Mouse (Mus musculus) neural tube, embryonic 14.5 days (tissue): ENCODE measurements at regions not wholly inside any gene's neighbourhood (a gene's known extent, or its start where the extent isn't known, plus 50 kb on each side); places are given as distances from the start of the nearest gene placed in this dataset.
"Not testable (repeated sequence)": the region's sequence is repeated elsewhere in the genome, so short reads cannot be mapped to it uniquely, and the experiment has no call there.

Source experiments
- ATAC-seq: fragments of 200-750 bp; cut with Nextera tagmentation; 2 replicates; pipeline ENCODE4 v1.8.0; 2017; ENCODE audit warnings: low read depth, mild to moderate bottlenecking, moderate TSS enrichment, moderate library complexity
- H3K27ac ChIP-seq: fragments of 300-500 bp; sonication (generic); 2 replicates; pipeline ENCODE4 v1.5.1; 2014; ENCODE audit warnings: low read depth, mild to moderate bottlenecking, control low read depth, low read length, moderate library complexity, mixed read lengths
- H3K27me3 ChIP-seq: fragments of 300-500 bp; sonication (generic); 2 replicates; pipeline ENCODE4 v1.6.1; 2014; ENCODE audit warnings: low read length; ENCODE audit not compliant: control insufficient read depth, insufficient read depth
- H3K36me3 ChIP-seq: fragments of 300-500 bp; sonication (generic); 2 replicates; pipeline ENCODE4 v1.6.1; 2014; ENCODE audit warnings: low read length, mixed read lengths; ENCODE audit not compliant: control insufficient read depth, insufficient read depth
- H3K4me1 ChIP-seq: fragments of 300-500 bp; sonication (generic); 2 replicates; pipeline ENCODE4 v1.6.1; 2014; ENCODE audit warnings: low read length; ENCODE audit not compliant: control insufficient read depth, insufficient read depth
- H3K4me2 ChIP-seq: fragments of 300-500 bp; sonication (generic); 2 replicates; pipeline ENCODE4 v1.6.1; 2014; ENCODE audit warnings: mild to moderate bottlenecking, low read depth, low read length, control low read depth
- H3K4me3 ChIP-seq: fragments of 300-500 bp; sonication (generic); 2 replicates; pipeline ENCODE4 v1.5.1; 2014; ENCODE audit warnings: low read depth, low read length, control low read depth, mixed read lengths
- H3K9ac ChIP-seq: fragments of 300-500 bp; sonication (generic); replicated peaks from 2 replicates; pipeline ENCODE4 v1.6.1; 2014; ENCODE audit warnings: low read depth, mild to moderate bottlenecking, control low read depth, low read length, mixed read lengths
- H3K9me3 ChIP-seq: fragments of 300-500 bp; sonication (generic); 2 replicates; pipeline ENCODE4 v1.6.1; 2016; ENCODE audit warnings: low read length; ENCODE audit not compliant: control insufficient read depth
- WGBS: fragments of 180-500 bp; shearing (Covaris S2); extraction: QIAGEN DNeasy Blood & Tissue Kit; methylation state at CpG from one replicate; pipeline ENCODE4 v1.1.7; 2014; 5-methylcytosine and 5-hydroxymethylcytosine counted together

DNA sequence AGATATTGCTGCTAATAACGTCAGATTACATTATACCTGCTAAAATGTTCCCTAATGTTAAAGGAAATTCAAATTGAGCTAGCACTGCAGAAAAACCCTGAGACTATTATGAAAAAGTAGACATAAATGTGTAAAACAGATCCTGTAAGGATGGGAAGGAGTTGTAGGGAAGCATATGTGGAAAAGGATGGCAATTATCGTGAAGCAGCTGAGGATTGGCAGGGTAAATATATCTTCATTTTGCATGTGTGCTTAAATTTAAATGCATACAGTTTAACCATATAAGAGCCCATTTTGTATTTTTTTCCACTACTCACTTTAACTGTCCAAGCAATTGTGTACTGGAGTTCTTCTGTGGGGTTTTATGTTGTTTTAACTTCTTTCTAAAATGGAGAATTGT lies 1751.9 kb downstream of the Cntnap5b start:
- 89% methylated on average over 2 of the region's 2 CpGs for WGBS
- H3K4me1 ChIP-seq: no peaks in the 10 kb centered on the region
- H3K9me3 ChIP-seq: no peaks in the 10 kb centered on the region
- ATAC-seq: no peak
- no peaks in the 10 kb centered on the region for H3K36me3 ChIP-seq
- no peak overlapping the region for H3K4me2 ChIP-seq
- H3K9ac ChIP-seq: no peak overlapping the region
- no peak overlapping the region for H3K27ac ChIP-seq
- H3K27me3 ChIP-seq: no peaks in the 10 kb centered on the region
- H3K4me3 ChIP-seq: no peak overlapping the region

DNA sequence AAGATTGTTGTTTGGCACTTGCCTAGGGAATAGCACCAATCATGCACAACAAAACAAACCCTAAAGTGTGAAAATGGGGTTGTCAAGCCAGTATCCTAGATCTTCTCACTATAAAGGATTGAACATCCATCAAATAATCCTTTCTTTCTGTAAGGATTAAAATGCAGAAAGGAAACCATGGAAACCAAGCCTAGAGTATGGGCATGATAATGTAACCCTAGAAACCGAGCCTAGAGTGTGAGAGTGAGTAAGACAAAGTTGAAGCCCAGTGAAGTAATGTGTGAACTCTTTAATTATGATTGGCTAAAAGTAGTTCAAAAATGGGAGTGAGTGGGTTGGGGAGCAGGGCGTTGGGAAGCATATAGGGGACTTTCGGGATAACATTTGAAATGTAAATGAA lies 1757.4 kb downstream of the Cntnap5b start:
- Histone ChIP-seq H3K36me3 (no peaks in the 10 kb centered on the region), H3K27me3 (no peaks in the 10 kb centered on the region), H3K27ac (no peak overlapping the region), H3K4me3 (no peak overlapping the region), H3K4me1 (no peaks in the 10 kb centered on the region), H3K9ac (no peak overlapping the region), H3K4me2 (no peak overlapping the region), H3K9me3 (no peaks in the 10 kb centered on the region)
- no peak for ATAC-seq
- 74% methylated on average over 3 of the region's 3 CpGs for WGBS

DNA sequence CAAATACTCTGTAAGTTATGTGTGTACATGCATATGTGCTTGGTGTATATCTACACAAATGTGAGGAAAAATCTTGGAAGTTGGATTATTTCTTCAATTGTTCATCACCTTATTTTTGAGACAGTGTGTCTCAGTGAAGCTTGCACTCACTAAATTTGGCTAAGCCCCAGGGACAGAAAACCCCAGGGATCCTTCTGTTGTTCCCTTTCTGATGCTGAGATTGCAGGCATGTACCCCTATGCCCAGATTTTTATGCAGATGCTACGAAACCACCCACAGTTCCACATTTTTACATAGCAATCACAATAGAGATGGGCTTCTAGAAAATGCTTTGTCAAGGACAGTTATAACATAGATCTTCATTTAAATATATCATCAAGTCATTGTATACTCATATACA lies 1799.7 kb downstream of the Cntnap5b start:
- no peaks in the 10 kb centered on the region for H3K36me3 ChIP-seq
- H3K4me2 ChIP-seq: no peak overlapping the region
- H3K27me3 ChIP-seq: no peaks in the 10 kb centered on the region
- no peak overlapping the region for H3K9ac ChIP-seq
- no peak overlapping the region for H3K4me3 ChIP-seq
- H3K27ac ChIP-seq: no peak overlapping the region
- H3K9me3 ChIP-seq: no peaks in the 10 kb centered on the region
- no peaks in the 10 kb centered on the region for H3K4me1 ChIP-seq
- 89% methylated on average over 1 of the region's 1 CpGs for WGBS
- no peak for ATAC-seq

DNA sequence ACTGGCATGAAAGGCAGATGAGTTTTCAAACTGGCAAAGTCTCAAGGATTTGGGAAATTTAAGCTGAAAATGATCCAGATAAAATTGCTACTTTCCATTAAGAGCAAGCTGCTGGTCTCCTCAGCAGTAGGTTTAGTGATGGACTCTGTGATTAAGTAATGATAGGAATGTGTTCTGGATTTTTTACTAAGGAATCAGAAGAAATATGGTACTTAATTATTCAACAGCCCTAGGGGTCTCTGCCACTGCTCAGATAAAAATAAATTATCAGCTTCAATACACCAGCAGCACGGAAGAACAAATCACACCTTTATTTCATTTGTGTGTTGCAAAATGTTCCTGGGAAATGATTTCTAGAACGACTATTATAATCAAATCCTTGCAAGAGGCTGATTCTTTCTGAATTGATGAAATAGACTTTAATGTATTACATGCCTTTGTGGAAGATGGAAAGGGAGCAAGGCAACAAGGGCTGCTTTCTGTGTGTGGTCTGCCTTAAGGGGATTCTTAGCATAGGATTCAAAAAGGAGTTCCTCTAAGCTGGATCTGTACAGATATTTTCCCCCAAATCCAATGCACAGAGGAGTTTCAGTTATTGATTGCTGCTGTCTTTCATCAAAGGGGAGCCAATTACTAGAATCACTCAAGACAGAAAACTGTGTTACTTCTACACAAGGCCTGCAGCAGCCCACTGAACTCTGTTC lies 1812.9 kb downstream of the Cntnap5b start:
- ATAC-seq: no peak
- H3K4me2 ChIP-seq: no peak overlapping the region
- no peak overlapping the region for H3K27ac ChIP-seq
- no peak overlapping the region for H3K9ac ChIP-seq
- H3K27me3 ChIP-seq: no peaks in the 10 kb centered on the region
- no peaks in the 10 kb centered on the region for H3K9me3 ChIP-seq
- 21% methylated on average over 2 of the region's 2 CpGs for WGBS
- H3K4me3 ChIP-seq: no peak overlapping the region
- no peaks in the 10 kb centered on the region for H3K4me1 ChIP-seq
- no peaks in the 10 kb centered on the region for H3K36me3 ChIP-seq

DNA sequence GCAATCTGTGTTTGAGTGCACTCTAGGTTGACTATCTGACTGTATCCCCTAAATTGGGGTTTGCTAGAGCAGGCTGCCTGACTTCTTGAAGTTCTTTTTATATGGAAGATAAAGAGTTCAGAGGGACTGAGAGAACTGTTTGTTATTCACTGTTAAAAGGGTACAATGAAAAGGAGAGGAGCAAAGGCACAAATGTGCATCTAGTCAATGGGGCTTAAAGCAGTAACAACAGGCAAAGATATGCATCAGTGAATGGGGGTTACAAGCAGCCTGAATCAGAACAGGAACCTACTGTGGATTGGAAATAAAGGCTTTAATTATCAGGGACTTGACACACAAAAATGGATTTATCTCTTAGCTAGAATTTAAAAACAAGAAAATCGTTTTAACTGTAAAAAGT lies 1855.9 kb downstream of the Cntnap5b start:
- no peaks in the 10 kb centered on the region for H3K27me3 ChIP-seq
- no peak overlapping the region for H3K4me2 ChIP-seq
- H3K36me3 ChIP-seq: no peaks in the 10 kb centered on the region
- WGBS: 10% methylated on average over 1 of the region's 1 CpGs
- no peak overlapping the region for H3K4me3 ChIP-seq
- no peaks in the 10 kb centered on the region for H3K4me1 ChIP-seq
- H3K27ac ChIP-seq: no peak overlapping the region
- H3K9ac ChIP-seq: no peak overlapping the region
- H3K9me3 ChIP-seq: no peaks in the 10 kb centered on the region
- no peak for ATAC-seq

DNA sequence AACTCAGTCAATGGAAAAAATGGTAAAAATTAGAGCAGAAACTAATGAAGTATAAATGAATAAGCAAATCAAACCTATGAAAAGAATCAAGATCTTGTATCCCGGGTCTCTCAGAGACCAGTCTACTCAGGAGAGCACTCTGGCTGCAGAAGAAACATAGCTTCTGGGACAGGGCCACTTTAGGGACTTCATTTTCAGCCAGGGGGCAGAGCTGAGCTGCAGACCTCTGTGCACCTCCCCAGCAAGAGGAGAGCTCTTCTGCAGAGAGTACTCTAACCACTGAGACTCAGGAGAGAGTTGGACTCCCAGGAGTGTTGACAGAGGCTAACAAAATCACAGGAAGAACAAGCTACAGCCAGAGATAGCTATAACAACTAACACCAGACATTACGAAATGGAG lies 1856.4 kb downstream of the Cntnap5b start:
- no peaks in the 10 kb centered on the region for H3K9me3 ChIP-seq
- H3K36me3 ChIP-seq: no peaks in the 10 kb centered on the region
- no peak for ATAC-seq
- H3K4me3 ChIP-seq: no peak overlapping the region
- no peak overlapping the region for H3K27ac ChIP-seq
- 65% methylated on average over 2 of the region's 2 CpGs for WGBS
- H3K4me2 ChIP-seq: no peak overlapping the region
- H3K27me3 ChIP-seq: no peaks in the 10 kb centered on the region
- H3K4me1 ChIP-seq: no peaks in the 10 kb centered on the region
- H3K9ac ChIP-seq: no peak overlapping the region

DNA sequence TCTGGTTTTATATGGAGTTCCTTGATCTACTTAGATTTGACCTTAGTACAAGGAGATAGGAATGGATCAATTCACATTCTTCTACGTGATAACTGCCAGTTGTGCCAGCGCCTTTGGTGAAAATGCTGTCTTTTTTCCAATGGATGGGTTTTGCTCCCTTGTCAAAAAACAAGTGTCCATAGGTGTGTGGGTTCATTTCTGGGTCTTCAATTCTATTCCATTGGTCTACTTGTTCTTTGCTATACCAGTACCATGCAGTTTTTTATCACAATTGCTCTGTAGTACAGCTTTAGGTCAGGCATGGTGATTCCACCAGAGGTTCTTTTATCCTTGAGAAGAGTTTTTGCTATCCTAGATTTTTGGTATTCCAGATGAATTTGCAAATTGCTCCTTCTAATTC lies 1891.7 kb downstream of the Cntnap5b start:
- not testable (repeated sequence) for H3K4me1 ChIP-seq, H3K4me3 ChIP-seq, H3K36me3 ChIP-seq, H3K27ac ChIP-seq, H3K9me3 ChIP-seq, H3K4me2 ChIP-seq, H3K27me3 ChIP-seq, H3K9ac ChIP-seq, ATAC-seq
- WGBS: 92% methylated on average over 2 of the region's 2 CpGs

DNA sequence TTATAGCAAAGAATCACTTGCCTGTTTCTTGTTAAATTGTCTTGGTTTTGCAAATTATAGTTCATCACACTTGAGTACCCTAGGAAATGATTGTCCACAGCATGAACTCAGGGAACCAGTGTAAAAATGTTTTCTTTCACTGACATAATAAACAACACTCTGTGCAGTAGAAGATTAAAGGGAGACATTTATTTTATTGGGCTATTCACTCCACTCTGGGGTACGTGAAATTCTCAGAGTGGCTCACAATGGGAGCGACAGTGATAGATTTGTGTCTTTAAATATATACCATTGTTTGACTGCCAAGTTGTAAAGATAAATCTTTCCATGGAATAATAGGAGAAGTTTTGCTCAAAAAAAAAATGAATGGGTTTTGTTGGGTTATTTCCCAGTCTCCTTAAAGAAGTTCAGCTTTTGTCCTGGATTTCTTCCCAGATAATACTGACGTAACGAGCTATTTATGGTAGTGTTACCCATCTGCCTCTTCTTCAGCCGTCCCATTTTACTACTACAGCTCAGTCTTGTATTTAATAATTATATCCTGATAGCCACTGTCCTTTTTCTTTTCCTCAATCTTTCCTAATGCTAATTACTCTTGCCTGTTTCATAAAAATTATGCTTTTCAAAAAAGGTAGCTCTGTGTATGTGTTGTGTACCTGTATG lies 1911.3 kb downstream of the Cntnap5b start:
- Histone ChIP-seq H3K27ac (no peak overlapping the region), H3K36me3 (no peaks in the 10 kb centered on the region), H3K27me3 (no peaks in the 10 kb centered on the region), H3K9ac (no peak overlapping the region), H3K4me1 (no peaks in the 10 kb centered on the region), H3K4me3 (no peak overlapping the region), H3K4me2 (no peak overlapping the region), H3K9me3 (no peaks in the 10 kb centered on the region)
- 7% methylated on average over 5 of the region's 5 CpGs for WGBS
- ATAC-seq: peak; percentile 86

DNA sequence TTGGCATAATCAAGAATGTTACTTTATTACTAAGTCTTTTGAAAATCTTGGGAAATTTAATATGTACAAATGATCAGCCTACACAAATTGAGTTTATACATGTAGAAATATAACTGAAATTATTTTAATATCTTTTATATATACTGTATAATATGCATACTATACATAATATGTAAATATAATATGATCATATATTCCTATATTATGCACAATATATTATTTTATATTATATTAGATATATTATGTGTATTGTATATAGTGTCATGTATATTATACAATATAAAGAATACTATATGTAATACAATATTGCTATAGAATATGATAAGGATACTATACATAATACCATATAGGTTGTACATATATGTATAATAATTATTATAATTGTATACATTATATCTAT lies 1912.4 kb downstream of the Cntnap5b start:
- H3K27ac ChIP-seq: no peak overlapping the region
- no peaks in the 10 kb centered on the region for H3K4me1 ChIP-seq
- no peak for ATAC-seq
- H3K4me3 ChIP-seq: no peak overlapping the region
- no peak overlapping the region for H3K4me2 ChIP-seq
- H3K9me3 ChIP-seq: no peaks in the 10 kb centered on the region
- H3K9ac ChIP-seq: no peak overlapping the region
- H3K36me3 ChIP-seq: no peaks in the 10 kb centered on the region
- no peaks in the 10 kb centered on the region for H3K27me3 ChIP-seq
